Mouse (Mus musculus): ENCODE measurements around the gene Fancd2os.

DNA sequence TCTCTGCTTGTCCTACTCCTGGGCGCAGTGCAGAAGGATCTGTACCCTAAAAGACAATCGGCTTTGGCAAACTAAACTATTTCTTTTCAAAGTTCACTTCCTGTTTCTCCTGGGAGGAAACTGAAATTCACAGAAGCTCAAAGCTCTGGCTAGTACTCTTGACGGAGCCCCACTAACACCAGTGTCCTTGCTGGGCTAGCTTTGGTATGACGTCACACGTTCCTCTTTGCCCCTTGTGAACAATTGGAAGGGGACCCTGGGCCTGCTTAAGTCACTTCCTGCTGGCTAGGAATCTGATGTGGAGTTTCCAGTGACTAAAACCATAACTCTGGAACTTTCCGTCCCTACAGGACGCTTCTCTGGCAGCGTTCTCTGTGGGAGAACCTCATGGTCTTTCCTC lies 44.3 kb upstream of the Fancd2os start:
- no peak for TF ChIP-seq MAX (IDR thresholded peaks at IDR 0.05; ENCODE audit: low read length)
- TF ChIP-seq USF1 (IDR thresholded peaks at IDR 0.05; ENCODE audit: low read depth, low read length): no peak
- no peak for TF ChIP-seq ZKSCAN1 (IDR thresholded peaks at IDR 0.05; ENCODE audit: low read depth, low read length)
- no peak for TF ChIP-seq UBTF (IDR thresholded peaks at IDR 0.05; ENCODE audit: borderline replicate concordance, insufficient read depth, low read depth, low read length)
- TF ChIP-seq POLR2A (IDR thresholded peaks at IDR 0.05; ENCODE audit: control insufficient read depth in 1 of 2, insufficient read depth in 1 of 2, low read depth in 1 of 2, low read length in 2 of 2, poor library complexity in 1 of 2): no peak

Data from MEL (cell line).